Mouse (Mus musculus) large intestine, adult 2 months (tissue): ENCODE data around the gene Vmn1r220. TPM values are rescaled to one million over a fixed set of nuclear protein-coding genes. Genes with fewer than 3 reads are reported as not detected.
"Not testable (repeated sequence)": the region's sequence is repeated elsewhere in the genome, so short reads cannot be mapped to it uniquely, and the experiment has no call there.

Source experiments
- DNase-seq: peaks from one replicate; pipeline ENCODE4 v3.0.0-alpha.2; 2012; ENCODE audit warnings: low read depth, low spot score
- WGBS: fragments of 180-500 bp; shearing (Covaris S2); methylation state at CpG from one replicate; pipeline ENCODE4 v1.1.7; 2018; 5-methylcytosine and 5-hydroxymethylcytosine counted together
- polyA plus RNA-seq: library from polyadenylated mRNA; depleted of rRNA; stranded (reverse); fragments of >200 nt; gene quantifications from 2 replicates; pipeline ENCODE4 v1.2.3, GENCODE M21; 2012; rRNA removed

The Vmn1r220 gene
- polyA plus RNA-seq, result not detected in 2 replicates

DNA sequence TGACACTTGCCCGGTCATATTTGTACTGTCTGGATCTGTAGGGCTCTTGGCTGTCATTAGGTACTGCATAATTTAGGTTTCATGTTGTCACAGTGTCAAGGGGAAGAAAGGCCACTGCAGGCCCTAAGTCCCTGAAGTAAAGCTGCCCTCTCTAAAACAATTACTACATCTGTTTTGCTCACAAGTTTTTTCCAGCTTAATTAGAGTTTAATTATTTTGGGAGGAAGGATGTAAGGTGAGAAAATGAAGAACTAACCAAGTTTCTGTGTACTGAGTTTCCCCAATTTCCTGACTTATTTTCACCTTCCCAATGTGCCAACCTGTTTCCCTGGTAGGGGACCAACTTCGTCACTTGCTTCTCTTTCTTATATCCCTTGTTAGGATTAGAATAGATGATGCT is at the start of gene Vmn1r220:
Gene Vmn1r220 (minus strand): TSS at position 101 of the 400 bp plus-strand sequence.
- no peak for DNase-seq
- 85% methylated on average over 2 of the region's 2 CpGs for WGBS

- DNase-seq, result not testable (repeated sequence)
Measured at GRCm38 (mm10) chr13:23235847-23236246, 48.1 kb upstream of the Vmn1r220 start, which contains the start of gene Vmn1r222. Vmn1r222 (minus strand) TSS chr13:23235947.

DNA sequence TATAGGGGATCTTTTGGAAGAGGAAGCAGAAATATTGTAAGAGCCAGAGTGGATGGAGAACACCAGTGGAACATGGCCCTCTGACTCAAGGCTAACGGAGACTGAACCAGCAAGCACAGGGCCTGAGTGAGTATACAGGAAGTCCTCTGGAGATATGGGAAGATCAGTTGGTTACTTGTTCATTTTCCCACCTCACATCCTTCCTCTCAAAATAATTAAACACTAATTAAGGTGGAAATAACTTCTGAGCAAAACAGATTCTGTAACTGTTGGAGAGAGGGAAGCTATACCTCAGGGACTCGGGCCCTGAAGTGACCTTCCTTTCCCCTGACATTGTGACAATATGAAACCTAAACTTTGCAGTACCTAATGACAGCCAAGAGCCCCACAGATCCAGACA is 26.1 kb upstream of the Vmn1r220 start, which contains the start of gene Vmn1r221:
Gene Vmn1r221 (plus strand): TSS at position 301 of the 400 bp plus-strand sequence.
- 91% methylated on average over 2 of the region's 2 CpGs for WGBS
- DNase-seq, result not testable (repeated sequence)

GRCm38 (mm10) chr13:23203885-23204284 is 16.1 kb upstream of the Vmn1r220 start:
- WGBS, result 85% methylated on average over 1 of the region's 1 CpGs
- DNase-seq, result not testable (repeated sequence)

- WGBS, result 87% methylated on average over 4 of the region's 4 CpGs
- DNase-seq, result not testable (repeated sequence)
Measured at GRCm38 (mm10) chr13:23166471-23166870, 21.3 kb downstream of the Vmn1r220 start.

- no peak for DNase-seq
- 76% methylated on average over 4 of the region's 4 CpGs for WGBS
Measured at GRCm38 (mm10) chr13:23159012-23159411, 28.8 kb downstream of the Vmn1r220 start, which contains the start of gene Vmn1r219. Vmn1r219 (plus strand) TSS chr13:23159312.

GRCm38 (mm10) chr13:23157848-23158247 is 29.9 kb downstream of the Vmn1r220 start:
- 77% methylated on average over 3 of the region's 3 CpGs for WGBS
- no peak for DNase-seq

DNA sequence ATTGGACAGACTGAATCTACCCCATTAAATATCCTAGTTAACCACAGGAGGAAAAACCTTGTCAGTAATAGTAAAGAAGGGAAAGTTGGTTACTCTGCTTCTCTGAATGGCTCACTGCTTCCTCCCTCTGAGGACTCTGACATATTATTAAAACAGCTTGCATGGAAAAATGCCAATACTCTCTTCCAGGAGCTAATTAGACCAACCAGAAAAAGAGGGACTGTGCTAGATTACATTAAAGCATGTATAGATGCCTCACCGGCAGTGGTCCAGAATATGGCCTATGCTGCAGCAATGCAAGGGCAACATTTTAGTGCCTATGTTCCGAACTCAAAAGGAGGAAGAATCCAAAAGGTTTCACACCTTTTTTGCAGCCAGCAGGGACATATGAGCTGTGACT is 48.9 kb downstream of the Vmn1r220 start:
- no peak for DNase-seq
- 85% methylated on average over 2 of the region's 2 CpGs for WGBS

DNA sequence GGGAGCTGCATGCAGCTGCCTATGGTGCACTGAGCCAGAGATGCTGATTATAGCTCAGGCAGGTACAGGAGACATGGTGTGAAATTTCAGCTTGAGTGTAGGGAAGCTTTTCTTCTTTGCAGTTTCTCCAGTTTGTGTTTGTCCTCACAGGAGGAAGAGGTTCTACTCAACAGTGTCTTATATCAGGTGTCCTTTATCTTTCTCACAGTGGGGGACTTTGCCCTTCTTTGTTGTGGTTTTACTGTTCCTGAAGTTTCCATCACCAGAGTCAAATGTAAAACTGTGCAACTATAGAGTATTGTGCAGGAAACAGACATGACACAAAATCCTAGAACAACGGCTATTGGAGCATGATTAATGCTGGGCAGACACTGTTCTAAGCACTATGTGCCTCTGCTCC is 54.3 kb downstream of the Vmn1r220 start:
- DNase-seq, result no peak
- 24% methylated on average over 1 of the region's 1 CpGs for WGBS

- DNase-seq, result no peak
- 58% methylated on average over 3 of the region's 3 CpGs for WGBS
Measured at GRCm38 (mm10) chr13:23133099-23133498, 54.7 kb downstream of the Vmn1r220 start, which contains the start of gene Vmn1r218. Vmn1r218 (plus strand) TSS chr13:23133155.

Other genes with a start within 250 kb of the Vmn1r220 start
- gene Vmn1r213, start 180.3 kb downstream of the Vmn1r220 start, polyA plus RNA-seq, result not detected in 2 replicates
- not detected in 2 replicates for gene Vmn1r214, start 157.6 kb downstream of the Vmn1r220 start, polyA plus RNA-seq
- not detected in 2 replicates for gene Vmn1r215, start 120.0 kb downstream of the Vmn1r220 start, polyA plus RNA-seq
- gene Vmn1r217, start 69.7 kb downstream of the Vmn1r220 start, polyA plus RNA-seq, result not detected in 2 replicates
- gene Vmn1r218, start 54.8 kb downstream of the Vmn1r220 start, polyA plus RNA-seq, result not detected in 2 replicates
- not detected in 2 replicates for gene Vmn1r219, start 28.7 kb downstream of the Vmn1r220 start, polyA plus RNA-seq
- not detected in 2 replicates for gene Vmn1r221, start 26.2 kb upstream of the Vmn1r220 start, polyA plus RNA-seq
- not detected in 2 replicates for gene Vmn1r222, start 48.0 kb upstream of the Vmn1r220 start, polyA plus RNA-seq
- gene Vmn1r223, start 59.2 kb upstream of the Vmn1r220 start, polyA plus RNA-seq, result not detected in 2 replicates
- gene Zfp322a, start 181.2 kb upstream of the Vmn1r220 start, polyA plus RNA-seq, result 1.1 and 1.7 TPM in 2 replicates
- gene Abt1, start 235.9 kb upstream of the Vmn1r220 start, polyA plus RNA-seq, result 2.9 and 3.1 TPM in 2 replicates